Mouse (Mus musculus) midbrain, embryonic 14.5 days (tissue): ENCODE data around the gene Tmeff1. TPM values are rescaled to one million over a fixed set of nuclear protein-coding genes. Genes with fewer than 3 reads are reported as not detected.
A peak's percentile ranks its signal among the peaks of the same experiment; 100 is the strongest.

ENCODE experiments used
- ATAC-seq: fragments of 200-750 bp; cut with Nextera tagmentation; 2 replicates; pipeline ENCODE4 v1.8.0; 2017; ENCODE audit warnings: moderate number of reproducible peaks, moderate library complexity; ENCODE audit not compliant: low FRiP score, low TSS enrichment
- DNase-seq: peaks from one replicate; pipeline ENCODE4 v3.0.0-alpha.2; 2015
- H3K27ac ChIP-seq: fragments of 300-500 bp; sonication (generic); replicated peaks from 2 replicates; pipeline ENCODE4 v1.5.1; 2014; ENCODE audit warnings: mild to moderate bottlenecking, low read depth, low read length, moderate library complexity
- H3K27me3 ChIP-seq: fragments of 300-500 bp; sonication (generic); 2 replicates; pipeline ENCODE4 v1.6.1; 2014; ENCODE audit warnings: low read length, control low read depth, mixed read lengths; ENCODE audit not compliant: control insufficient read depth, insufficient read depth
- H3K36me3 ChIP-seq: fragments of 300-500 bp; sonication (generic); 2 replicates; pipeline ENCODE4 v1.6.1; 2014; ENCODE audit warnings: low read length, control low read depth; ENCODE audit not compliant: control insufficient read depth, insufficient read depth
- H3K4me1 ChIP-seq: fragments of 300-500 bp; sonication (generic); 2 replicates; pipeline ENCODE4 v1.6.1; 2014; ENCODE audit warnings: mild to moderate bottlenecking, antibody characterized with exemption, low read length, control low read depth; ENCODE audit not compliant: control insufficient read depth, insufficient read depth
- H3K4me2 ChIP-seq: fragments of 300-500 bp; sonication (generic); 2 replicates; pipeline ENCODE4 v1.6.1; 2014; ENCODE audit warnings: mild to moderate bottlenecking, low read length, moderate library complexity
- H3K4me3 ChIP-seq: fragments of 300-500 bp; sonication (generic); replicated peaks from 2 replicates; pipeline ENCODE4 v1.5.1; 2014; ENCODE audit warnings: low read depth, low read length
- H3K9ac ChIP-seq: fragments of 300-500 bp; sonication (generic); replicated peaks from 2 replicates; pipeline ENCODE4 v1.6.1; 2014; ENCODE audit warnings: mild to moderate bottlenecking, low read length, moderate library complexity
- H3K9me3 ChIP-seq: fragments of 300-500 bp; sonication (generic); 2 replicates; pipeline ENCODE4 v1.6.1; 2016; ENCODE audit warnings: low read length, control low read depth, mixed read lengths; ENCODE audit not compliant: control insufficient read depth
- WGBS: fragments of 180-500 bp; shearing (Covaris S2); extraction: QIAGEN DNeasy Blood & Tissue Kit; methylation state at CpG from one replicate; pipeline ENCODE4 v1.1.7; 2014; 5-methylcytosine and 5-hydroxymethylcytosine counted together
- polyA plus RNA-seq: library from polyadenylated mRNA; unstranded; fragments of >200 nt; fragmentation: Nextera tagmentation; extraction: Ambion mirVana; gene quantifications from 2 replicates; pipeline ENCODE4 v1.2.1, GENCODE M21; 2014

The Tmeff1 gene
- polyA plus RNA-seq, 1 experiment from 2014 or later: 359 TPM

GRCm38 (mm10) chr4:48622246-48622645, 37.3 kb downstream of the Tmeff1 start:
- no peak for ATAC-seq
- Histone ChIP-seq H3K9ac (no peak overlapping the region), H3K4me2 (no peak overlapping the region), H3K4me1 (no peaks in the 10 kb centered on the region), H3K4me3 (no peak overlapping the region), H3K9me3 (no peaks in the 10 kb centered on the region), H3K36me3 (peaks cover 38% of the 10 kb centered on the region), H3K27ac (no peak overlapping the region), H3K27me3 (no peaks in the 10 kb centered on the region)
- 96% methylated on average over 6 of the region's 6 CpGs for WGBS
- DNase-seq: no peak

GRCm38 (mm10) chr4:48622946-48623345, 38.0 kb downstream of the Tmeff1 start:
- H3K36me3 ChIP-seq: peaks cover 33% of the 10 kb centered on the region
- H3K4me1 ChIP-seq: no peaks in the 10 kb centered on the region
- no peak overlapping the region for H3K9ac ChIP-seq
- H3K27ac ChIP-seq: no peak overlapping the region
- H3K4me3 ChIP-seq: no peak overlapping the region
- 93% methylated on average over 7 of the region's 7 CpGs for WGBS
- no peaks in the 10 kb centered on the region for H3K9me3 ChIP-seq
- no peak overlapping the region for H3K4me2 ChIP-seq
- H3K27me3 ChIP-seq: no peaks in the 10 kb centered on the region
- DNase-seq (no peak), ATAC-seq (no peak)

GRCm38 (mm10) chr4:48624961-48625360, 40.0 kb downstream of the Tmeff1 start:
- H3K27ac ChIP-seq: no peak overlapping the region
- no peak overlapping the region for H3K4me2 ChIP-seq
- H3K9me3 ChIP-seq: no peaks in the 10 kb centered on the region
- H3K4me3 ChIP-seq: no peak overlapping the region
- no peaks in the 10 kb centered on the region for H3K27me3 ChIP-seq
- ATAC-seq (no peak), DNase-seq (no peak)
- peaks cover 44% of the 10 kb centered on the region for H3K36me3 ChIP-seq
- WGBS: 74% methylated on average over 6 of the region's 6 CpGs
- no peaks in the 10 kb centered on the region for H3K4me1 ChIP-seq
- no peak overlapping the region for H3K9ac ChIP-seq

- peaks cover 41% of the 10 kb centered on the region for H3K36me3 ChIP-seq
Observed at GRCm38 (mm10) chr4:48625836-48626235, 40.9 kb downstream of the Tmeff1 start.

GRCm38 (mm10) chr4:48629445-48629844, 44.5 kb downstream of the Tmeff1 start:
- H3K4me2 ChIP-seq: no peak overlapping the region
- H3K9me3 ChIP-seq: no peaks in the 10 kb centered on the region
- H3K4me3 ChIP-seq: no peak overlapping the region
- 91% methylated on average over 13 of the region's 13 CpGs for WGBS
- H3K36me3 ChIP-seq: peaks cover 37% of the 10 kb centered on the region
- H3K27me3 ChIP-seq: no peaks in the 10 kb centered on the region
- ATAC-seq: no peak
- no peak overlapping the region for H3K27ac ChIP-seq
- no peak overlapping the region for H3K9ac ChIP-seq
- peak; percentile 28 for DNase-seq
- no peaks in the 10 kb centered on the region for H3K4me1 ChIP-seq

More at GRCm38 (mm10) chr4:48625836-48626235, 40.9 kb downstream of the Tmeff1 start:
- 88% methylated on average over 9 of the region's 9 CpGs for WGBS
- Histone ChIP-seq H3K4me2 (no peak overlapping the region), H3K4me1 (no peaks in the 10 kb centered on the region), H3K4me3 (no peak overlapping the region), H3K27me3 (no peaks in the 10 kb centered on the region), H3K9ac (no peak overlapping the region), H3K27ac (no peak overlapping the region), H3K9me3 (no peaks in the 10 kb centered on the region)
- ATAC-seq (no peak), DNase-seq (no peak)

- H3K4me1 ChIP-seq: no peaks in the 10 kb centered on the region
- H3K4me2 ChIP-seq: no peak overlapping the region
- DNase-seq (peak; percentile 25), ATAC-seq (no peak)
- no peak overlapping the region for H3K27ac ChIP-seq
- H3K27me3 ChIP-seq: no peaks in the 10 kb centered on the region
- peaks cover 43% of the 10 kb centered on the region for H3K36me3 ChIP-seq
- WGBS: 71% methylated on average over 6 of the region's 6 CpGs
- no peak overlapping the region for H3K9ac ChIP-seq
- no peak overlapping the region for H3K4me3 ChIP-seq
- H3K9me3 ChIP-seq: no peaks in the 10 kb centered on the region
Observed at GRCm38 (mm10) chr4:48633529-48633928, 48.6 kb downstream of the Tmeff1 start.

GRCm38 (mm10) chr4:48634058-48634457, 49.1 kb downstream of the Tmeff1 start:
- Histone ChIP-seq H3K9ac (no peak overlapping the region), H3K27me3 (no peaks in the 10 kb centered on the region), H3K4me1 (no peaks in the 10 kb centered on the region), H3K4me2 (no peak overlapping the region), H3K9me3 (no peaks in the 10 kb centered on the region), H3K27ac (no peak overlapping the region), H3K4me3 (no peak overlapping the region), H3K36me3 (peaks cover 44% of the 10 kb centered on the region)
- peak; percentile 35 for DNase-seq
- ATAC-seq: no peak
- 87% methylated on average over 2 of the region's 2 CpGs for WGBS

- no peak for ATAC-seq
- H3K4me1 ChIP-seq: no peaks in the 10 kb centered on the region
- H3K36me3 ChIP-seq: peaks cover 58% of the 10 kb centered on the region
- WGBS: 95% methylated on average over 13 of the region's 13 CpGs
- H3K27me3 ChIP-seq: no peaks in the 10 kb centered on the region
- DNase-seq: no peak
- no peak overlapping the region for H3K4me3 ChIP-seq
- no peak overlapping the region for H3K4me2 ChIP-seq
- no peaks in the 10 kb centered on the region for H3K9me3 ChIP-seq
- no peak overlapping the region for H3K9ac ChIP-seq
- no peak overlapping the region for H3K27ac ChIP-seq
Observed at GRCm38 (mm10) chr4:48636831-48637230, 51.9 kb downstream of the Tmeff1 start.

- H3K4me2 ChIP-seq: no peak overlapping the region
- no peak overlapping the region for H3K9ac ChIP-seq
- H3K36me3 ChIP-seq: peaks cover 71% of the 10 kb centered on the region
- ATAC-seq (no peak), DNase-seq (no peak)
- H3K4me1 ChIP-seq: no peaks in the 10 kb centered on the region
- WGBS: 67% methylated on average over 10 of the region's 10 CpGs
- no peak overlapping the region for H3K4me3 ChIP-seq
- no peak overlapping the region for H3K27ac ChIP-seq
- H3K27me3 ChIP-seq: no peaks in the 10 kb centered on the region
- H3K9me3 ChIP-seq: no peaks in the 10 kb centered on the region
Observed at GRCm38 (mm10) chr4:48638132-48638531, 53.2 kb downstream of the Tmeff1 start.
